Mouse (Mus musculus): ENCODE measurements around the gene Dnmt1. TPM values are rescaled to one million over a fixed set of nuclear protein-coding genes. Genes with fewer than 3 reads are reported as not detected.
A peak's percentile ranks its signal among the peaks of the same experiment; 100 is the strongest.
"Not testable (repeated sequence)": the region's sequence is repeated elsewhere in the genome, so short reads cannot be mapped to it uniquely, and the experiment has no call there.

Gene Dnmt1
- 10 to 100 TPM; 66.7 to 68.2 TPM for total RNA-seq (2021)

- DNase-seq = no peak
Observed at GRCm38 (mm10) chr9:20959430-20959938, at the start of gene Dnmt1. Dnmt1 (minus strand) TSS chr9:20959888.

GRCm38 (mm10) chr9:21008007-21008406 is 48.3 kb upstream of the Dnmt1 start:
- DNase-seq = no peak

GRCm38 (mm10) chr9:21007313-21007952 is 47.7 kb upstream of the Dnmt1 start:
- no peak for DNase-seq

GRCm38 (mm10) chr9:21002627-21003551 is 43.2 kb upstream of the Dnmt1 start, which contains the start of gene Mrpl4:
Mrpl4 (plus strand) TSS chr9:21002738.
- peak; percentile 90 for DNase-seq

GRCm38 (mm10) chr9:21002270-21002626 is 42.6 kb upstream of the Dnmt1 start:
- no peak for DNase-seq

GRCm38 (mm10) chr9:21001651-21002200 is 42.0 kb upstream of the Dnmt1 start:
- DNase-seq = no peak

- DNase-seq = peak; percentile 49
Observed at GRCm38 (mm10) chr9:21000811-21001210, 41.1 kb upstream of the Dnmt1 start.

GRCm38 (mm10) chr9:20998337-20998736 is 38.6 kb upstream of the Dnmt1 start:
- not testable (repeated sequence) for DNase-seq

GRCm38 (mm10) chr9:20997065-20997464 is 37.4 kb upstream of the Dnmt1 start:
- no peak for DNase-seq

- DNase-seq = no peak
Observed at GRCm38 (mm10) chr9:20995069-20995468, 35.4 kb upstream of the Dnmt1 start.

- DNase-seq = no peak
Observed at GRCm38 (mm10) chr9:20993165-20993898, 33.6 kb upstream of the Dnmt1 start.

GRCm38 (mm10) chr9:20991587-20991986 is 31.9 kb upstream of the Dnmt1 start:
- no peak for DNase-seq

GRCm38 (mm10) chr9:20990861-20991260 is 31.2 kb upstream of the Dnmt1 start:
- DNase-seq = peak; percentile 37

GRCm38 (mm10) chr9:20987953-20988352 is 28.3 kb upstream of the Dnmt1 start:
- DNase-seq = no peak

GRCm38 (mm10) chr9:20986952-20987686 is 27.4 kb upstream of the Dnmt1 start:
- DNase-seq = peak; percentile 72

GRCm38 (mm10) chr9:20983169-20983568 is 23.5 kb upstream of the Dnmt1 start:
- no peak for DNase-seq

GRCm38 (mm10) chr9:20982171-20982570 is 22.5 kb upstream of the Dnmt1 start:
- DNase-seq = no peak

- DNase-seq = no peak
Observed at GRCm38 (mm10) chr9:20979769-20980168, 20.1 kb upstream of the Dnmt1 start.

GRCm38 (mm10) chr9:20979181-20979580 is 19.5 kb upstream of the Dnmt1 start:
- DNase-seq = no peak

GRCm38 (mm10) chr9:20978409-20979095 is 18.9 kb upstream of the Dnmt1 start:
- DNase-seq = no peak

All from heart, postnatal 4 days (tissue).